Mouse (Mus musculus): ENCODE data around the gene Sphk2. TPM values are rescaled to one million over a fixed set of nuclear protein-coding genes. Genes with fewer than 3 reads are reported as not detected.

Gene Sphk2
- polyA plus RNA-seq, 1 experiment, result 16.9 TPM

DNA sequence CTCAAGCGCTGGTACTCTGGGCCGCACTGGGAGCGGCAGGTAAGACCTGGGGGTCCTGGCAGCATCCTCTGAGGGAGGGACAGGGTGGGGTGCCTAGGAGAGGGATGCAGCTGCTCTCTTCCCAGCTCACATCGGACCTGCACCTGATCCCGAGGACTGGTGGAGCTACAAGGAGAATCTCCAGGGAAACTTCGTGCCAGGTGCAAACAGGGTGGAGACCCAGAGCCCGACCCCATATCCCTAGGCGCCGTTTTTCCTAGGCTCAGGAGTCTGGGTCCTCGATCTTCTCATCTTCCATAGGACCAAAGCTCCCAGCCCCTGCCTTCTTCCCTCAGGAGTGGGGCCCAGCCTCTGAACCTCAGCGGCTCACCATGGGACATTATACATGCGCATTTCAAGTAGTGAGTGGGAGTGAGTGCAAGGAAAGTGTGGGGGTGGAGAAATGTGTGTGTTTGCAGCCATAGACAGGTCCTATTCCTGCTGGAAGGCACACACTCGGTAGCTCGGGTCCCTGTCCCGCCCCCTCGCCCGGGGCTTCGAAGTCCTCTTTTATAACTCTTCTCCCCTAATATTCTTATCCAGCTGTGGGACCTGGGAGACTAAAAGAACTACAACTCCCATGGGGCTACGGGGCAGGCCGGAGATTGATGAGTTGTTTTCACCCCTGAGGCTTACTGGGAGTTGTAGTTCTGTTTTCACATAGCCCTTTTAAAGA lies 17.3 kb downstream of the Sphk2 start:
- Histone ChIP-seq H3K4me3 (ENCODE audit: insufficient read depth, poor library complexity, severe bottlenecking) (no peak overlapping the region), H3K27me3 (ENCODE audit: control insufficient read depth, insufficient read depth, insufficient read length) (peaks cover 15% of the 10 kb centered on the region), H3K79me2 (ENCODE audit: control insufficient read depth, insufficient read depth) (no peaks in the 10 kb centered on the region), H3K36me3 (ENCODE audit: control insufficient read depth, insufficient read depth) (no peaks in the 10 kb centered on the region), H3K79me3 (ENCODE audit: low read depth) (no peaks in the 10 kb centered on the region), H3ac (ENCODE audit: control insufficient read depth, insufficient read length, low read depth) (no peak overlapping the region)
- TF ChIP-seq USF1 (IDR thresholded peaks at IDR 0.05; ENCODE audit: low read depth) (no peak), MYOG (IDR thresholded peaks at IDR 0.05; ENCODE audit: control insufficient read depth, extremely low read depth, insufficient read length) (no peak), MAX (IDR thresholded peaks at IDR 0.05) (no peak), MYOD1 (IDR thresholded peaks at IDR 0.05; ENCODE audit: control insufficient read depth, insufficient read length, low read depth) (no peak), FOSL1 (IDR thresholded peaks at IDR 0.05; ENCODE audit: insufficient read depth, low read length, poor library complexity, severe bottlenecking) (no peak), CEBPB (IDR thresholded peaks at IDR 0.05; ENCODE audit: low read depth) (no peak)

- Histone ChIP-seq H3K79me2 (ENCODE audit: control insufficient read depth, insufficient read depth) (no peaks in the 10 kb centered on the region), H3K79me3 (ENCODE audit: low read depth) (no peaks in the 10 kb centered on the region), H3ac (ENCODE audit: control insufficient read depth, insufficient read length, low read depth) (no peak within 1 kb of the TSS), H3K4me3 (ENCODE audit: insufficient read depth, poor library complexity, severe bottlenecking) (no peak within 1 kb of the TSS), H3K27me3 (ENCODE audit: control insufficient read depth, insufficient read depth, insufficient read length) (peaks cover 15% of the 10 kb centered on the region), H3K36me3 (ENCODE audit: control insufficient read depth, insufficient read depth) (no peaks in the 10 kb centered on the region)
- TF ChIP-seq CTCF (IDR thresholded peaks at IDR 0.05; ENCODE audit: control insufficient read depth, insufficient read depth, insufficient read length) (no peak), MYOD1 (IDR thresholded peaks at IDR 0.05; ENCODE audit: control insufficient read depth, insufficient read length, low read depth) (no peak), FOSL1 (IDR thresholded peaks at IDR 0.05; ENCODE audit: insufficient read depth, low read length, poor library complexity, severe bottlenecking) (no peak), MYOG (IDR thresholded peaks at IDR 0.05; ENCODE audit: control insufficient read depth, extremely low read depth, insufficient read length) (no peak), USF1 (IDR thresholded peaks at IDR 0.05; ENCODE audit: low read depth) (no peak), CEBPB (IDR thresholded peaks at IDR 0.05; ENCODE audit: low read depth) (no peak), MAX (IDR thresholded peaks at IDR 0.05) (no peak)
Measured at GRCm38 (mm10) chr7:45699523-45700141, 18.2 kb downstream of the Sphk2 start, which contains the start of gene Car11. Gene Car11, plus strand, starts transcription at chr7:45699843.

DNA sequence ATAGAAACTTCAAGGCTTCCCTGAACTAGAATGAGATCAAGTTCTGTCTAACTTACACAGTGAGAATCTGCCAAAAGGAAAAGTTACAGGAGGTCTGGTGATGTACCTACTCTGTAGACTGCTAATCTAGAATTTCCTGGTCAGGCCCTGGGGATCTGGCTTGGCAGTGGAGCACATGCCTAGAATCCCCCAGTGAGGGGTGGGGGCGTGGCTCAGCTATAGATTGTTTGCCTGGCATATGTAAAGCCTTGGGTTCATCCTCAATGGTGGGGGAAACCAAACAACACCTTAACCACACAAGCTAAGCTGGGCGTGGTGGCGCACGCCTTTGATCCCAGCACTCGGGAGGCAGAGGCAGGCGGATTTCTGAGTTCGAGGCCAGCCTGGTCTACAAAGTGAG lies 19.9 kb downstream of the Sphk2 start:
- Histone ChIP-seq H3K79me3 (ENCODE audit: low read depth) (no peaks in the 10 kb centered on the region), H3K36me3 (ENCODE audit: control insufficient read depth, insufficient read depth) (no peaks in the 10 kb centered on the region), H3K27me3 (ENCODE audit: control insufficient read depth, insufficient read depth, insufficient read length) (peaks cover 15% of the 10 kb centered on the region), H3K4me3 (ENCODE audit: insufficient read depth, poor library complexity, severe bottlenecking) (no peak overlapping the region), H3ac (ENCODE audit: control insufficient read depth, insufficient read length, low read depth) (no peak overlapping the region), H3K79me2 (ENCODE audit: control insufficient read depth, insufficient read depth) (no peaks in the 10 kb centered on the region)
- TF ChIP-seq MYOD1 (IDR thresholded peaks at IDR 0.05; ENCODE audit: control insufficient read depth, insufficient read length, low read depth), result no peak

DNA sequence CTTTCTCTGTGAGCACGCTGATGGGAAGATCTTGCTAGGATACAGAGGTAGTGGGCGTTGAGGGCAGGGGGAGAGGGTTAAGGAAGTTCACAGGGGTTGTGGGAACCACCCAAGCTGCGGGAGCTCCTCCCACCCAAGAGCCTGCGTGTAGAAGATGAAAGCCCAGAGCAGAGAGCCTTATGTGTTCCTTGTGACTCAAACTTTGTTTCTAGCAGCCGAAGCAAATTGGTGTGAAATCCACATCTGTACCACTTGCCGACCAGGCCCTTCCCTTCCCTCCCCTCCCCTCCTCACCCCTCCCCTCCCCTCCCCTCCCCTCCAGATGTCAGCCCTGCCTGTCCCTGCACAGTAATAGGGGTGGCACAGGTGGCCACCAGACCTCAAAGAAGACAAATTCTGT lies 22.7 kb downstream of the Sphk2 start:
- H3K79me2 ChIP-seq (ENCODE audit: control insufficient read depth, insufficient read depth), result no peaks in the 10 kb centered on the region
- peaks cover 9% of the 10 kb centered on the region for H3K27me3 ChIP-seq (ENCODE audit: control insufficient read depth, insufficient read depth, insufficient read length)
- H3ac ChIP-seq (ENCODE audit: control insufficient read depth, insufficient read length, low read depth), result no peak overlapping the region
- no peaks in the 10 kb centered on the region for H3K79me3 ChIP-seq (ENCODE audit: low read depth)
- TF ChIP-seq MAX (IDR thresholded peaks at IDR 0.05) (no peak), MYOD1 (IDR thresholded peaks at IDR 0.05; ENCODE audit: control insufficient read depth, insufficient read length, low read depth) (no peak), USF1 (IDR thresholded peaks at IDR 0.05; ENCODE audit: low read depth) (no peak), FOSL1 (IDR thresholded peaks at IDR 0.05; ENCODE audit: insufficient read depth, low read length, poor library complexity, severe bottlenecking) (no peak), MYOG (IDR thresholded peaks at IDR 0.05; ENCODE audit: control insufficient read depth, extremely low read depth, insufficient read length) (no peak), CTCF (IDR thresholded peaks at IDR 0.05; ENCODE audit: control insufficient read depth, insufficient read depth, insufficient read length) (no peak), CEBPB (IDR thresholded peaks at IDR 0.05; ENCODE audit: low read depth) (no peak)
- no peak overlapping the region for H3K4me3 ChIP-seq (ENCODE audit: insufficient read depth, poor library complexity, severe bottlenecking)
- H3K36me3 ChIP-seq (ENCODE audit: control insufficient read depth, insufficient read depth), result no peaks in the 10 kb centered on the region

DNA sequence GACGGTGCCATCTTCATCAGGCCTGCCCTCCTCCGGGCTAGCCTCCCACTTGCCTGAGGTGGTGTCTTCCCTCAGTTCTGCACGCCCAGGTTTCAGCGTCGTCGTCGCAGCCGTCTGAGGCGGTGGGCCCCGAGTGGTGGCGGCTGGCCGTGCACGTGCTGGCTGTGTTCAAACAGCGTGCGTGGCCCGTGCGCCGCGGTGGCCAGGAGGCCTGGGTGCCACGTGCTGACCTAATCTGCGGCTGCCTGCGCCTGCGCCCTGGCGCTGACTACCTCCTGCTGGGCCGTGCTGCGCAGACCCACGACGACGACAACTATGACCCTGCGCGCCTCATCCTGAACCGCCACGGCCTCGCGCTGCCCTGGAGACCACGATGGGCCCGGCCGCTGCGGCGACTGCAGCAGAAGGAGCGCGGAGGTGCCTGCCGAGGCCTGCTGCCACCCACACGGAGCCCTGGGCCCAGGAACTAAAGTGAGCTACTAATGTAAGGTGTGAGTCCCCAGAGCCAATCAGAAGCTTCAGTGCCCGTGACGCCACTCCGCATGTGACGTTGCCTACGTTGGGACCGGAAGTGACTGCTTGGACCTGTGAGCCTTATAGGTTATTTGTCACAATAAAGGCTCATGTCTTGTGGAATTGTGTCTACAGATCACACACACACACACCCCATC lies 23.7 kb downstream of the Sphk2 start, which contains the start of gene Sec1:
Gene Sec1 (minus strand): TSS at position 482 of the 671 bp plus-strand sequence.
- H3K79me2 ChIP-seq (ENCODE audit: control insufficient read depth, insufficient read depth), result no peaks in the 10 kb centered on the region
- no peaks in the 10 kb centered on the region for H3K36me3 ChIP-seq (ENCODE audit: control insufficient read depth, insufficient read depth)
- no peaks in the 10 kb centered on the region for H3K79me3 ChIP-seq (ENCODE audit: low read depth)
- no peaks in the 10 kb centered on the region for H3K27me3 ChIP-seq (ENCODE audit: control insufficient read depth, insufficient read depth, insufficient read length)
- H3K4me3 ChIP-seq (ENCODE audit: insufficient read depth, poor library complexity, severe bottlenecking), result no peak within 1 kb of the TSS
- no peak within 1 kb of the TSS for H3ac ChIP-seq (ENCODE audit: control insufficient read depth, insufficient read length, low read depth)
- TF ChIP-seq USF1 (IDR thresholded peaks at IDR 0.05; ENCODE audit: low read depth) (no peak), FOSL1 (IDR thresholded peaks at IDR 0.05; ENCODE audit: insufficient read depth, low read length, poor library complexity, severe bottlenecking) (no peak), CEBPB (IDR thresholded peaks at IDR 0.05; ENCODE audit: low read depth) (no peak), MYOD1 (IDR thresholded peaks at IDR 0.05; ENCODE audit: control insufficient read depth, insufficient read length, low read depth) (no peak), MAX (IDR thresholded peaks at IDR 0.05) (no peak), MYOG (IDR thresholded peaks at IDR 0.05; ENCODE audit: control insufficient read depth, extremely low read depth, insufficient read length) (no peak), CTCF (IDR thresholded peaks at IDR 0.05; ENCODE audit: control insufficient read depth, insufficient read depth, insufficient read length) (no peak)
